Mouse (Mus musculus): ENCODE data around the gene Arpin.

Gene Arpin

GRCm38 (mm10) chr7:79892576-79893428 is 42.4 kb downstream of the Arpin start:
- DNase-seq (ENCODE audit: low spot score), result no peak

DNA sequence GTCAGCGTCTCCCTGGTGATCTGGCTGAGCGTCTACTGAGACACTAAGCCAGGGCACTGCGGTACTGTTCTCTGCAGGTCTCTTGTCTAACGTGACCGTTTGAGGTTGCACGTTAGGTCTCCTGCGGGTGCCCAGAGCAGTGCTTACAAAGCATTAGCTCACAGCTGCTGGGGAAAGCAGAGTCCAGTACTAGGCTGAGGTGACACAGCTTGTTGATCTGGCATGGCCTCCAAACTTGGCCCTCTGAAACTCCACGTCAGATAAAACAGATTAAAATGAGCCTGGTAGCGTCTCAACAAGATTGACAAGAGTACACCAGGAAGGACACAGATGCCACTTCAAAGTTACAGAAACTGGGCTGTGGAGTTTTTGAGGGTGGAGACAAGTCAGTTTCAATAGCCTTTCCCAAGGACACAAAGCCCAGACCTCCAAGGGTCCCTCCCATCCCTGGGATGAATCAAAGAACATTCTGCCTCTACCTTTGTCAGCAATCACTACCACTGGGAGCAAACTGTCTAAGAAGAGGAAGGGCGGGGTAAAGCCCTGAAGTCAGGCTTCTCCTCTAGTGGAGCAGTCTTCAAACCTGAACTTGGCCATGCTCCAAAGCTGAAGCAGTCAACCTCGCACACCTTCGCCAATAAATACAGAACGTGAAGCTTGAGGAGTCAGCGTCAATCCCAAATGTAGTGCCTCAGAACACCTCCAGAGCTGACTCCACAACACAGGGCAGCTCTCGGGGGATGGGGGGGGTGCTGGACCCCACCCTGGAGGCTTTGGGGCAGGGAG is 44.5 kb downstream of the Arpin start:
- no peak for DNase-seq (ENCODE audit: low spot score)

DNA sequence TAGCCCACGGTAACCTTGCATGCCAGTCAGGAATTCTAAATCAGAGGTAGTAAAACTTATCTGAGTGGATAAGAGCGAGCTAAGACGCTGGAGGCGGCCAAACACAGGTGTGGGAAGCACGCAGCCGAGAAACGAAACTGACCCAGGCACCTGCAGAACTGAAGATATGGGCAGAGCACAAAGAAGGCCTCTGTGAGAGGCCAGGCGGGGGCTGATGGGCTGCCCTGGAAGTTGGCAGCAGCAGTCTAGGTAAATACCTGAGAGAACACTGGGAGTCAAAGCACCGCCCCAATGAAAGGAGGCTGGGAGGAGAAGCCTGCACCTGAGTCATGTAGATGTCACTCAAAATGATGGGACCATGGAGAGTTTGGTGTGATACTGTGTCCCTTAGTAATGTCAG is 46.6 kb downstream of the Arpin start:
- no peak for DNase-seq (ENCODE audit: low spot score)

GRCm38 (mm10) chr7:79883613-79884334 is 51.4 kb downstream of the Arpin start:
- DNase-seq (ENCODE audit: low spot score), result no peak

- no peak for DNase-seq (ENCODE audit: low spot score)
Observed at GRCm38 (mm10) chr7:79881901-79882300, 53.3 kb downstream of the Arpin start.

DNA sequence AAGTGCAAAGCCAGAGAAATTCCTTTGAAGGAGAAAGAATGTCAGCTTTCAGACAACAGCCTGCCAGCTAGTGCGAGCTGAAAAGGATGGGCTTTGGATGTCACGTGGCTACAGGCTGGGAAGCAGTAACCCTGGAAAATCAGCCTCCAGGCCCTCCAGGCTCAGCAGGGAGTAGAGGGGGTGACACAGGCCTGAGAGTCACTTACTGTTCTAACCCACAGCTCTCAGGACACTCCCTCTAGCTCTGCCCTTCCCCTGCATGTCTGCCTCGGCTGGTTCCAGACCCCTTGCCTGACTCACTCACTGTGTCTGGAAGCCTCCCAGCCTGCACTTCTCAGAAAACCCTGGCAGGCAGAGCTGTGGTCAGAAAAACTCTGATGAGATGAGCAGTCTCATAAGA is 54.2 kb downstream of the Arpin start:
- no peak for DNase-seq (ENCODE audit: low spot score)

GRCm38 (mm10) chr7:79880033-79880432 is 55.1 kb downstream of the Arpin start:
- no peak for DNase-seq (ENCODE audit: low spot score)

GRCm38 (mm10) chr7:79878455-79879025 is 56.6 kb downstream of the Arpin start:
- DNase-seq (ENCODE audit: low spot score), result no peak

Data from testis, postnatal 10 days (tissue).